Mouse (Mus musculus) mouse embryonic stem cell (cell line): ENCODE measurements around the gene Strbp.

ENCODE experiments used
- in situ Hi-C, 2 experiments: fragments of 300-500 bp; cut with MboI; formaldehyde crosslinking; loops; 1 replicate in 1 of 2; 3 replicates in 1 of 2; pipeline ENCODE4 v1.14.3; 2019 to 2020; ENCODE audit warnings: low sequenced_read_pairs in 2 of 2, low pct_unique_long_range_greater_than_20kb in 1 of 2, mixed read lengths in 1 of 2; ENCODE audit not compliant: unreplicated experiment in 1 of 2

Strbp gene

GRCm38 (mm10) chr2:37703230-37703954 lies at the start of gene Strbp:
TSS of gene Strbp (minus strand) at chr2:37703859.
- in situ Hi-C loops, result no loop called here

GRCm38 (mm10) chr2:37751114-37751513 lies 47.5 kb upstream of the Strbp start:
- in situ Hi-C loops, result no loop called here

- in situ Hi-C loops, result no loop called here
These were observed 45.7 kb upstream of the Strbp start for GRCm38 (mm10) chr2:37749323-37749722.

- in situ Hi-C loops, result no loop called here
These were observed 44.9 kb upstream of the Strbp start for GRCm38 (mm10) chr2:37748442-37749066.

- in situ Hi-C loops, result no loop called here
These were observed 44.2 kb upstream of the Strbp start for GRCm38 (mm10) chr2:37747909-37748308.

- in situ Hi-C loops, result no loop called here
These were observed 42.8 kb upstream of the Strbp start for GRCm38 (mm10) chr2:37746293-37747049.

- in situ Hi-C loops, result no loop called here
These were observed 41.2 kb upstream of the Strbp start for GRCm38 (mm10) chr2:37744773-37745395.

- in situ Hi-C loops, result no loop called here
These were observed 38.3 kb upstream of the Strbp start for GRCm38 (mm10) chr2:37741806-37742554.

- in situ Hi-C loops, result no loop called here
These were observed 32.1 kb upstream of the Strbp start for GRCm38 (mm10) chr2:37735807-37736188.

GRCm38 (mm10) chr2:37734979-37735806 lies 31.5 kb upstream of the Strbp start:
- in situ Hi-C loops, result no loop called here

- in situ Hi-C loops, result no loop called here
These were observed 27.7 kb upstream of the Strbp start for GRCm38 (mm10) chr2:37731241-37731801.

GRCm38 (mm10) chr2:37724231-37724630 lies 20.6 kb upstream of the Strbp start:
- in situ Hi-C loops, result no loop called here

- in situ Hi-C loops, result no loop called here
These were observed 19.9 kb upstream of the Strbp start for GRCm38 (mm10) chr2:37723501-37724090.

GRCm38 (mm10) chr2:37722674-37723465 lies 19.2 kb upstream of the Strbp start:
- in situ Hi-C loops, result no loop called here

GRCm38 (mm10) chr2:37716266-37716665 lies 12.6 kb upstream of the Strbp start:
- in situ Hi-C loops, result no loop called here

- in situ Hi-C loops, result no loop called here
These were observed 11.7 kb upstream of the Strbp start for GRCm38 (mm10) chr2:37715364-37715763.
